Mouse (Mus musculus) intestine, postnatal 0 days (tissue): Measurements from ENCODE around the gene Hnrnph1. TPM values are rescaled to one million over a fixed set of nuclear protein-coding genes. Genes with fewer than 3 reads are reported as not detected.
A peak's percentile ranks its signal among the peaks of the same experiment; 100 is the strongest.

ENCODE experiments used
- ATAC-seq: fragments of 200-750 bp; cut with Nextera tagmentation; 2 replicates; pipeline ENCODE4 v1.8.0; 2017; ENCODE audit warnings: mild to moderate bottlenecking, moderate TSS enrichment, moderate library complexity
- H3K27ac ChIP-seq: fragments of 300-500 bp; sonication (generic); 2 replicates; pipeline ENCODE4 v1.5.1; 2014; ENCODE audit warnings: mild to moderate bottlenecking, low read depth, low read length, moderate library complexity
- H3K27me3 ChIP-seq: fragments of 300-500 bp; sonication (generic); replicated peaks from 2 replicates; pipeline ENCODE4 v1.6.1; 2014; ENCODE audit warnings: low read length, mixed read lengths; ENCODE audit not compliant: control insufficient read depth, insufficient read depth
- H3K36me3 ChIP-seq: fragments of 300-500 bp; sonication (generic); 2 replicates; pipeline ENCODE4 v1.6.1; 2014; ENCODE audit warnings: mild to moderate bottlenecking, moderate library complexity; ENCODE audit not compliant: control insufficient read depth, insufficient read depth
- H3K4me1 ChIP-seq: fragments of 300-500 bp; sonication (generic); replicated peaks from 2 replicates; pipeline ENCODE4 v1.6.1; 2014; ENCODE audit warnings: antibody characterized with exemption, low read length, mixed read lengths; ENCODE audit not compliant: control insufficient read depth, insufficient read depth
- H3K4me2 ChIP-seq: fragments of 300-500 bp; sonication (generic); replicated peaks from 2 replicates; pipeline ENCODE4 v1.6.1; 2014; ENCODE audit warnings: low read depth, mild to moderate bottlenecking, moderate library complexity
- H3K4me3 ChIP-seq: fragments of 300-500 bp; sonication (generic); 2 replicates; pipeline ENCODE4 v1.5.1; 2014; ENCODE audit warnings: low read depth, low read length
- H3K9ac ChIP-seq: fragments of 300-500 bp; sonication (generic); 2 replicates; pipeline ENCODE4 v1.6.1; 2014; ENCODE audit warnings: mild to moderate bottlenecking, low read depth, low read length
- H3K9me3 ChIP-seq: fragments of 300-500 bp; sonication (generic); 2 replicates; pipeline ENCODE4 v1.6.1; 2016; ENCODE audit warnings: mixed run types; ENCODE audit not compliant: control insufficient read depth
- CTCF ChIP-seq: sonication (generic); IDR thresholded peaks from 2 replicates; pipeline ENCODE4 v1.5.1; 2016; ENCODE audit warnings: low read depth, mild to moderate bottlenecking, control low read depth, antibody characterized with exemption, moderate library complexity
- WGBS: fragments of 180-500 bp; shearing (Covaris S2); extraction: QIAGEN DNeasy Blood & Tissue Kit; methylation state at CpG from one replicate; pipeline ENCODE4 v1.1.7; 2014; 5-methylcytosine and 5-hydroxymethylcytosine counted together
- polyA plus RNA-seq: library from polyadenylated mRNA; unstranded; fragments of >200 nt; fragmentation: Nextera tagmentation; extraction: Ambion mirVana; gene quantifications from 2 replicates; pipeline ENCODE4 v1.2.1, GENCODE M21; 2015

The Hnrnph1 gene
- polyA plus RNA-seq, 1 experiment from 2014 or later, result 111 TPM

DNA sequence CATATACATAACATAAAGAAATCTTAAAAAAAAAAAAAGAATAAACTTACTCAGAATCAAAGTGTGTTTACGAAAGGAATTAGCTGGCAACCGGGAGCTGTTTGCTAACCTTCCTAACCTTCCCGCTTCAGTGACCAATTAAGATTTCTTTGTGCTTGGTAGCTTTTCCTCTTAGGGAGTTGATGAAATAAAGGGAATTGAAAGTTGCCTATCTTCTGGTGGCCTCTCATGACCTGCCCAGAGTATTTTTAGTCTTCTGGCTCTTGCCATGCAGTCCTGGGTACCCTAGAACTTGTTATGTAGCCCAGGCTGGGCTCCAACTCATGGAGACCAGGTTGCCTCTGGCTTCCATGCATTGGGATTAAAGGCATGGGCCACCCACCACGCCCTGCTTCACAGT, 31.3 kb upstream of the Hnrnph1 start:
- Histone ChIP-seq H3K27ac (no peak overlapping the region), H3K36me3 (no peaks in the 10 kb centered on the region), H3K9me3 (no peaks in the 10 kb centered on the region), H3K27me3 (no peaks in the 10 kb centered on the region), H3K4me1 (no peaks in the 10 kb centered on the region), H3K4me3 (no peak overlapping the region), H3K9ac (no peak overlapping the region), H3K4me2 (no peak overlapping the region)
- 74% methylated on average over 4 of the region's 4 CpGs for WGBS
- TF ChIP-seq CTCF, result no peak
- no peak for ATAC-seq

DNA sequence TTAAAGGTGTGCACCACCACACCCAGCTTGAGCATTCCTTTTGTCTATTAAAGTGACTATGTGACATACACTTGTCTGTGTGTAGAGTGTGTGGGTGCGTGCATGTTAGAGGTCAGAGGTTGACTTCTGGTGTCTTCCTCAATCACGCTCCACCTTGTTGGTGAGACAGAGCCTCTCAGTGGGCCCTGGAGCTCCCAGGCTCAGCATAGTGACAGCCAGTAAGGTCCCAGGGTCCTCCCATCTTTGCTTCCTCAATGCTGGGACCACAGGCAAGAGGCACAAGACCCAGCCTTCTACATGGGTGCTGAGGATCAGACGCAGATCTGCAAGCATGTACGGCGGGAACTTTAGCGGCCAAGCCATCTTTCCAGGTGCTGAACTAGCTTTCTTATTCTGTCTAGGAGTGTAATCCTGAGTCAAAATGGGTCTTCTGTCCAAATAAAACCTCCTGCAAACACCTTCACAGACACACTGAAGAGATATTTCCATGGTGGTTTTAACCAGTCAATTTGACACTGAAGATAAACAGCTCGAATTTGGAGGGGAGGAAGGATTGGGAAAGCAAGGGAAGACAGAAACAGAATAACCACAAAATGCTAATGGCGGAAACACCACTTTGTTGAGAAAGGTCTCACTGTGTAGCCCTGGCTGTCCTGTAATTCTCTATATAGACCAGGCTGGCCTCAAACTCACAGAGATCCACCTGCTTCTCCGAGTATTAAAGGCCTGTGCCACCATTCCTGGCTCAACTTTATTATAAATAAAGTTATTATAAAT, 30.3 kb upstream of the Hnrnph1 start:
- ATAC-seq, result no peak
- Histone ChIP-seq H3K27ac (no peak overlapping the region), H3K4me3 (no peak overlapping the region), H3K36me3 (no peaks in the 10 kb centered on the region), H3K4me1 (no peaks in the 10 kb centered on the region), H3K4me2 (no peak overlapping the region), H3K9me3 (no peaks in the 10 kb centered on the region), H3K9ac (no peak overlapping the region), H3K27me3 (no peaks in the 10 kb centered on the region)
- TF ChIP-seq CTCF, result no peak
- WGBS, result 85% methylated on average over 9 of the region's 9 CpGs

DNA sequence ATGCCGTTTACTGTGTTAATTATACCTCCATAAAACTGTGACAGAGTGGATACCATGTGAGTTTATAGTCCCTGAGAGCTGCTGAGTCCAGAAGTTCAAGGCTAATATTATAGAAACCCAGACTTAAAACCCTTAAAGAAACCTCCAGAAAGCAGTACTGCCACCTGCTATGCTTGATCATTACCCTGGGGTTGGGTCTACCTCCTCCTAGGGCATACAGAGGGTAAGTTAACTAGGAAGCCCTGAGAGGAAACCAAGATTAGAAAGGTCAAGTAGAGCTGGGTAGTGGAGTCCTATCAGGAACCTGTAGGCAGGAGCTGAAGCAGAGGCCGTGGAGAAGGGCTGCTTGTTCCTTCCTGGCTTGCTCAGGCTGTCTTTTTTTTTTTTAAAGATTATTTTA, 24.6 kb upstream of the Hnrnph1 start:
- ATAC-seq, result peak; percentile 88
- Histone ChIP-seq H3K9me3 (no peaks in the 10 kb centered on the region), H3K36me3 (no peaks in the 10 kb centered on the region), H3K27ac (peak overlapping the region; percentile 41; the same call in 1 of the 2 replicates), H3K9ac (no peak overlapping the region), H3K4me1 (no peaks in the 10 kb centered on the region), H3K4me2 (no peak overlapping the region), H3K27me3 (no peaks in the 10 kb centered on the region), H3K4me3 (no peak overlapping the region)
- TF ChIP-seq CTCF, result no peak
- 31% methylated on average over 2 of the region's 2 CpGs for whole genome bisulfite sequencing

- H3K9me3 ChIP-seq, result no peaks in the 10 kb centered on the region
- H3K27me3 ChIP-seq, result no peaks in the 10 kb centered on the region
- H3K27ac ChIP-seq, result no peak within 1 kb of the TSS
- no peak within 1 kb of the TSS for H3K4me2 ChIP-seq
- H3K36me3 ChIP-seq, result no peaks in the 10 kb centered on the region
- H3K4me1 ChIP-seq, result no peaks in the 10 kb centered on the region
- no peak for ATAC-seq
- no peak within 1 kb of the TSS for H3K9ac ChIP-seq
- TF ChIP-seq CTCF, result peak; percentile 37
- H3K4me3 ChIP-seq, result no peak within 1 kb of the TSS
These were observed 22.6 kb upstream of the Hnrnph1 start, which contains the start of gene Cby3 for GRCm38 (mm10) chr11:50354162-50354561. Gene Cby3 (plus strand): TSS chr11:50354462.

DNA sequence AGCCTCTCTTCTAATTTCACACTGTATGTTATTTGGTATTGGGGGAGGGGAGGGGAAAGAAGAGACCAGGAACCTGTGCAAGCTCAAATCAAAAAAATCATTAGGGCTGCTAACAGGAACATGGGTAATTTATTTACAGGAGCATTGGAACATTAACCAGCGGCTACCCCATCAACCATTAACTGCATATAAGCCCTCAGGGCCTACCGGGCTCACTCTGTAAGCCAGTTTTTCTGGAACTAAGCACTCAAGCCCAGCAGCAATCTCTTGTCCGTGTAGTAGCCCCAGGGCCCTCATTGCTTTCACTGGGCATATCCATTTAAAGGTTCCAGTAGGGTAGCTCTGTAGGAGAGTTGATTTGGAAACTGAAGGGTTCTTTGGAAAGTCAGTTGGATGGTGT, 21.9 kb upstream of the Hnrnph1 start:
- no peaks in the 10 kb centered on the region for H3K4me1 ChIP-seq
- no peaks in the 10 kb centered on the region for H3K9me3 ChIP-seq
- no peak for TF ChIP-seq CTCF
- WGBS, result 42% methylated on average over 3 of the region's 3 CpGs
- ATAC-seq, result no peak
- H3K9ac ChIP-seq, result no peak overlapping the region
- H3K4me3 ChIP-seq, result no peak overlapping the region
- H3K4me2 ChIP-seq, result no peak overlapping the region
- H3K27ac ChIP-seq, result no peak overlapping the region
- no peaks in the 10 kb centered on the region for H3K36me3 ChIP-seq
- H3K27me3 ChIP-seq, result no peaks in the 10 kb centered on the region

DNA sequence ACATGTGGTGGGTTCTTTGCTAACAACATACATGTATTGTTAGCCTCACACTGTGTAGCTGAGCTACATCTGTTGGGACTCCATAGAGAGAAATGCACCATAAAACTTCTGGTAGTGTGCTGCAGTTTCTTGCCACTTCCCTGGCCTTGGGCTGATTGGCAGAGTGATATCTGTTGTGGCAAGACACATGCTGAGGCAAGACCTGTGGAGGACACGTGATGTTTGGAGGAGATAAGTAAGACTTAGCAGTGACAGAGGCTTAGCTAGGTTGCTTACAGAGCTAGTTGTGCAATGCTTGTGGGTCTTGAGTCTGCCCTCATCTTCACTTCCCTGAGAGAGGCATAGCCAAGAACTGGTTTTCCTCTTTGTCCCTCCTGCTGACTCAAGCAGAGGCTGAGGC, 21.4 kb upstream of the Hnrnph1 start:
- Histone ChIP-seq H3K4me2 (no peak overlapping the region), H3K27ac (no peak overlapping the region), H3K4me1 (no peaks in the 10 kb centered on the region), H3K36me3 (no peaks in the 10 kb centered on the region), H3K4me3 (no peak overlapping the region), H3K9ac (no peak overlapping the region), H3K27me3 (no peaks in the 10 kb centered on the region), H3K9me3 (no peaks in the 10 kb centered on the region)
- no peak for TF ChIP-seq CTCF
- ATAC-seq, result peak; percentile 9; the same call in 1 of the 2 replicates
- 30% methylated on average over 1 of the region's 1 CpGs for WGBS
